17 mouse cellular contexts compared by ENCODE assay signal in the genomic region with DNA sequence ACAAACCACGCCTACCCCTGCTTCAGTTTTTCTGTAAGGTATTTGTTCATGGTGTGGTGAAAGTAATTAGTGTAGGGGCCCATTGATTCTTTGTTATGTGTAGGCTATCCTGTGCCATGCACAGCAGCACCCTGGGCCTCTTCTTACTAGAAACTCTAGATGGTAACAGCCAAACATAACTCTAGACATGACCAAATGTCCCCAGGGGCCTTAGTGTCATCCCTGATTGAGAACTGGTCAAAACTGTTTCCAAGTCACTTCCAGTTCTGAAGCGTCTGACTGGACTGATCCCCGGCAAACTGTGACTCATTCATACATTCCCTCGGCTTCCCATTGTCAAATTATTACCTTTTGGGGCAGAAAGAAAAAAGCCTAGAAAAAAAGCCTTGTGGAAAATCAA.
"Had no signal": no experiment of that assay in that cellular context is flagged by ENCODE, and none has a peak within 500 bp of the region (broad histone marks: within the 10 kb centered on the region; RNA-seq: fewer than 3 reads in every experiment).

No protein-coding gene starts in this region.

- H3K4me1 ChIP-seq: neural tube, embryonic 12.5 days; neural tube, embryonic 13.5 days; neural tube, embryonic 15.5 days; stomach, embryonic 15.5 days had no signal

- H3K27me3 ChIP-seq: neural tube, embryonic 12.5 days; neural tube, embryonic 13.5 days; neural tube, embryonic 15.5 days; stomach, embryonic 15.5 days had no signal

- H3K27ac ChIP-seq: neural tube, embryonic 12.5 days; neural tube, embryonic 13.5 days; neural tube, embryonic 15.5 days; stomach, embryonic 15.5 days; stomach, postnatal 0 days had no signal

- H3K9me3 ChIP-seq: neural tube, embryonic 12.5 days; neural tube, embryonic 13.5 days; neural tube, embryonic 15.5 days; stomach, embryonic 15.5 days had no signal

- H3K9ac ChIP-seq: neural tube, embryonic 12.5 days; neural tube, embryonic 13.5 days; neural tube, embryonic 15.5 days; stomach, embryonic 15.5 days had no signal

- H3K36me3 ChIP-seq: neural tube, embryonic 12.5 days; neural tube, embryonic 13.5 days; neural tube, embryonic 15.5 days; stomach, embryonic 15.5 days had no signal

- DNase-seq: retina, postnatal 1 day; right cerebral cortex, adult 18-20 months; right cerebral cortex, postnatal 14 days; right cerebral cortex, postnatal 25 days; right cerebral cortex, postnatal 4 days; spleen, adult 18-20 months; thymus, adult 18-20 months; thymus, adult 2 months; thymus, postnatal 14 days; thymus, postnatal 25 days; thymus, postnatal 36 days; thymus, postnatal 4 days had no signal

- H3K4me3 ChIP-seq: neural tube, embryonic 12.5 days; neural tube, embryonic 13.5 days; neural tube, embryonic 15.5 days; stomach, embryonic 15.5 days had no signal

- H3K4me2 ChIP-seq: neural tube, embryonic 12.5 days; neural tube, embryonic 13.5 days; neural tube, embryonic 15.5 days; stomach, embryonic 15.5 days had no signal
